ENCODE assay signal across 8 mouse cellular contexts in genomic region chr13:95959651-95960476, GRCm38 (mm10).
A peak's percentile ranks its signal among the peaks of the same experiment; 100 is the strongest.
DNase-seq lines count a peak whose midpoint lies in the region; ATAC-seq lines count a peak whose summit lies in the region.

No protein-coding gene starts in this region.

- no peak for ATAC-seq in heart, embryonic 15.5 days (replicated peaks; ENCODE audit: insufficient number of reproducible peaks, insufficient read depth, low FRiP score, low read depth)
- peak; percentile 39; the same call in 1 of the 2 replicates for ATAC-seq in hindbrain, embryonic 12.5 days (ENCODE audit: low FRiP score)
- peak; percentile 62 for ATAC-seq in midbrain, embryonic 11.5 days (ENCODE audit: low FRiP score)

- no peaks in the 10 kb centered on the region for H3K9me3 ChIP-seq in heart, embryonic 15.5 days (replicated peaks)
- H3K9me3 ChIP-seq in hindbrain, embryonic 12.5 days (replicated peaks) = no peaks in the 10 kb centered on the region
- no peaks in the 10 kb centered on the region for H3K9me3 ChIP-seq in midbrain, embryonic 11.5 days (ENCODE audit: control insufficient read depth, low read length)

- peak overlapping the region; percentile 17 for H3K4me3 ChIP-seq in heart, embryonic 15.5 days
- no peak overlapping the region for H3K4me3 ChIP-seq in hindbrain, embryonic 12.5 days
- H3K4me3 ChIP-seq in midbrain, embryonic 11.5 days (ENCODE audit: low read depth, low read length) = peak overlapping the region; percentile 7; the same call in 1 of the 2 replicates

- H3K4me2 ChIP-seq in heart, embryonic 15.5 days = peak overlapping the region; percentile 85; the same call in 1 of the 2 replicates
- H3K4me2 ChIP-seq in hindbrain, embryonic 12.5 days (replicated peaks) = peak overlapping the region; percentile 17
- H3K4me2 ChIP-seq in midbrain, embryonic 11.5 days = peak overlapping the region; percentile 35

- H3K27me3 ChIP-seq in heart, embryonic 15.5 days = peaks cover 4% of the 10 kb centered on the region; the same call in 1 of the 2 replicates
- no peaks in the 10 kb centered on the region for H3K27me3 ChIP-seq in hindbrain, embryonic 12.5 days
- H3K27me3 ChIP-seq in midbrain, embryonic 11.5 days (ENCODE audit: control insufficient read depth, insufficient read depth, low read length) = no peaks in the 10 kb centered on the region

- H3K36me3 ChIP-seq in heart, embryonic 15.5 days = no peaks in the 10 kb centered on the region
- H3K36me3 ChIP-seq in hindbrain, embryonic 12.5 days = no peaks in the 10 kb centered on the region
- H3K36me3 ChIP-seq in midbrain, embryonic 11.5 days (ENCODE audit: control insufficient read depth, insufficient read depth, low read length) = no peaks in the 10 kb centered on the region

- intact Hi-C loops in heart, postnatal 14 days (cut with DNase I) = no loop called here

- peak overlapping the region; percentile 41; the same call in 1 of the 2 replicates for H3K27ac ChIP-seq in heart, embryonic 15.5 days
- H3K27ac ChIP-seq in hindbrain, embryonic 12.5 days = peak overlapping the region; percentile 58
- H3K27ac ChIP-seq in midbrain, embryonic 11.5 days (ENCODE audit: low read depth, low read length) = peak overlapping the region; percentile 60

- H3K4me1 ChIP-seq in heart, embryonic 15.5 days (replicated peaks) = peaks cover 32% of the 10 kb centered on the region
- peaks cover 40% of the 10 kb centered on the region for H3K4me1 ChIP-seq in hindbrain, embryonic 12.5 days
- peaks cover 20% of the 10 kb centered on the region for H3K4me1 ChIP-seq in midbrain, embryonic 11.5 days (ENCODE audit: control insufficient read depth, insufficient read depth, low read length)

- 20% methylated on average over 14 of the region's 14 CpGs for WGBS in heart, embryonic 15.5 days
- 3% methylated on average over 14 of the region's 14 CpGs for WGBS in hindbrain, embryonic 12.5 days
- 2% methylated on average over 14 of the region's 14 CpGs for WGBS in midbrain, embryonic 11.5 days

- DNase-seq in heart, postnatal 14 days = no peak
- DNase-seq in T-cell, adult 2 months (ENCODE audit: low spot score) = peak; percentile 15
- DNase-seq in midbrain, embryonic 11.5 days (ENCODE audit: low spot score, missing footprints) = peak; percentile 96
- no peak for DNase-seq in right cerebral cortex, postnatal 14 days
- DNase-seq in left cerebral cortex, adult 9 months (ENCODE audit: low spot score in 2 of 2) = no peak
- no peak for DNase-seq in cerebellum, adult 18-20 months

- no peak overlapping the region for H3K9ac ChIP-seq in heart, embryonic 15.5 days
- H3K9ac ChIP-seq in hindbrain, embryonic 12.5 days = no peak overlapping the region
- H3K9ac ChIP-seq in midbrain, embryonic 11.5 days (ENCODE audit: low read length) = peak overlapping the region; percentile 39; the same call in 1 of the 2 replicates

Comparison
In these comparisons a context has a peak if more than half of its experiments do, and no peak if none do; other contexts are left out.
1. H3K4me2 ChIP-seq: peak in every context shown above with its lines; median percentile 85 in heart, embryonic 15.5 days; 35 in midbrain, embryonic 11.5 days; 17 in hindbrain, embryonic 12.5 days.
2. DNase-seq: peak in T-cell, adult 2 months (single experiment) and midbrain, embryonic 11.5 days (single experiment); none in heart, postnatal 14 days (0 of 2), right cerebral cortex, postnatal 14 days (single experiment), left cerebral cortex, adult 9 months (0 of 2) and cerebellum, adult 18-20 months (0 of 2).
3. Peak in every context shown above with its lines, with median percentiles within 50 percentile points of each other: H3K27ac ChIP-seq.